Mouse (Mus musculus) kidney, adult 11 months (tissue): ENCODE measurements at regions not wholly inside any gene's neighbourhood (a gene's known extent, or its start where the extent isn't known, plus 50 kb on each side); places are given as distances from the start of the nearest gene placed in this dataset.
A peak's percentile ranks its signal among the peaks of the same experiment; 100 is the strongest.

Source experiments
- DNase-seq: peaks from one replicate; pipeline ENCODE4 v3.0.0; 2022

- no peak for DNase-seq
Measured at GRCm38 (mm10) chr2:123267036-123267435, 502.0 kb downstream of the Sqor start.

GRCm38 (mm10) chr2:123274866-123275735 is 510.1 kb downstream of the Sqor start:
- no peak for DNase-seq

GRCm38 (mm10) chr2:123275736-123276330 is 510.8 kb downstream of the Sqor start:
- no peak for DNase-seq

- DNase-seq: no peak
Measured at GRCm38 (mm10) chr2:123311554-123312276, 546.7 kb downstream of the Sqor start.

- DNase-seq: peak; percentile 11
Measured at GRCm38 (mm10) chr2:123312277-123312617, 547.2 kb downstream of the Sqor start.

GRCm38 (mm10) chr2:123320448-123321097 is 555.5 kb downstream of the Sqor start:
- DNase-seq: no peak

- DNase-seq: no peak
Measured at GRCm38 (mm10) chr2:123323769-123324168, 558.7 kb downstream of the Sqor start.

- no peak for DNase-seq
Measured at GRCm38 (mm10) chr2:123324896-123325295, 559.9 kb downstream of the Sqor start.

GRCm38 (mm10) chr2:123349625-123350346 is 584.7 kb downstream of the Sqor start:
- no peak for DNase-seq

GRCm38 (mm10) chr2:123364204-123364603 is 599.2 kb downstream of the Sqor start:
- no peak for DNase-seq

- no peak for DNase-seq
Measured at GRCm38 (mm10) chr2:123366571-123366970, 601.5 kb downstream of the Sqor start.

GRCm38 (mm10) chr2:123385622-123386418 is 620.8 kb downstream of the Sqor start:
- no peak for DNase-seq

- DNase-seq: no peak
Measured at GRCm38 (mm10) chr2:123386773-123387604, 622.0 kb downstream of the Sqor start.

GRCm38 (mm10) chr2:123390981-123391380 is 625.9 kb downstream of the Sqor start:
- DNase-seq: no peak

- no peak for DNase-seq
Measured at GRCm38 (mm10) chr2:123394296-123394695, 629.3 kb downstream of the Sqor start.

GRCm38 (mm10) chr2:123397551-123397950 is 632.5 kb downstream of the Sqor start:
- no peak for DNase-seq

- DNase-seq: no peak
Measured at GRCm38 (mm10) chr2:123401064-123401463, 636.0 kb downstream of the Sqor start.

GRCm38 (mm10) chr2:123409075-123409474 is 644.0 kb downstream of the Sqor start:
- no peak for DNase-seq

- no peak for DNase-seq
Measured at GRCm38 (mm10) chr2:123458034-123458677, 631.6 kb upstream of the Sema6d start.

GRCm38 (mm10) chr2:123473840-123474239 is 615.9 kb upstream of the Sema6d start:
- no peak for DNase-seq
